Mouse (Mus musculus): ENCODE results near the gene Kazn.

DNA sequence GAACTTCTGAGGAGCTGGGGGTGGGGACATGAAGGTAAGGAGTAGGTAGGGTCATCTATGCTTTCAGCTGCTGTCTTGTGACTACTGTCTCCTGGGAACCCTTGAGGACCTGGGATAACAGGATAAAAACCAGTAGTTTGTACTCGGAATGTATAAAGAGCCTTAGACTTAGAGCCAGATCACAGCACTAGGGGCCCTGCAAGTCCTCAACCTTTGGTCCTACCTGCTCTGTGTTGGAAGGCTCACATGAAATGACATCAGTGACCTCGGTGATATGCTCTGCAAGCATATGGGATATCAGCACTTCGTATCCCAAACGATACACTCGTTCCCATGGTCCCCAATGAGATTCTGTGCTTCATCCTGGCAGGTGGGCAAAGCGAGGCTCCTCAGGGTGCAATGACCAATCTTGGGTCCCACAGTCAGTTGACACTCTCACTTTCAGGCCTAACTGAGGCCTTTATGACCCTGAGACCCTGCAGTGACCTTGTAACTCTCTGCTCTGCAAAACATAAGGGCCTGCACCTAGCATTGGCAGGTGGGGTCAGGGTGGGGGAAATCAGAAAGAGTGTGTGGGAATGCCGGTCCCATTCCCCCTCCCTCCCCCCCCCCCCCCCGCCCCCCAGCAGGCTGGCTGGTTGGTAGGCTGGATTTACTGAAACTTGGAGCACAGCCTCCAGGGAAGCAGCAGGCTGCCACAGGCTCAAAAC, 67.3 kb downstream of the Kazn start:
- TF ChIP-seq CTCF (IDR thresholded peaks at IDR 0.05; ENCODE audit: insufficient read depth, low read length): no peak
- TF ChIP-seq POLR2A (IDR thresholded peaks at IDR 0.05; ENCODE audit: borderline replicate concordance, extremely low read depth, low read depth, low read length): no peak
